In the genomic region with DNA sequence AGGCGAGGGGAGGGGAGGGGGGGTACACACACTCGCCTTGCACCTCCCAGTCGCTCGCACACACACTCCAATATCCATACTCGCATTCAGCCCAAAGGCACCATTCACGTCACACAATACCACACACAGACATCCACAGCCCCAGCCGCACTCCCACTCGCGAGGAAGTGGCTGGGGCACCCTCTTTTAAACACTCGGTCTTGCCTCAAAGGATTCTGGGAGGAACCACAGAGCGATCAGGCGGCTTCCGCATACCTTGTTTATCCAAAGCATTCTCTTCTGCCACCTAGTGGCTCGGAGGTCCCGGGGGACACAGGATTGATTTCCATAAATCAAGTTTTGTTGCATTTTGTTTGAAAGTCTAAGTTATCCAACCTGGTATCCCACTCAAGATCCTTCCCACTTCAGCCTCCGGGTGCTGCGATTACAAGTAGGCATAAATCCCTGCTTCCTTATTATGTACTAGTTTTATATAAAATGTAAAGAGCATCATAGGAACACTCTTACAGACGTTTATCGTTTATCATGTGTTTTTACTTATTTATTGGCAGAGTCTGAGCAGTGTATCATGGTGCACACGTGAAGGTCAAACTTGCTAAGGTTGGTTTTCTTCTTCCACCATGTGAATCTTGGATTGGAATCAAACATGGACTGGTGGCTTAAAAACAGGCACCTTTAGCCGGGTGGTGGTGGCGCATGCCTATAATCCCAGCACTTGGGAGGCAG, we compare ENCODE assay signal across 7 mouse cellular contexts. TPM values are rescaled to one million over a fixed set of nuclear protein-coding genes. Genes with fewer than 3 reads are reported as not detected.
DNase-seq lines count a peak whose midpoint lies in the region; ATAC-seq and TF ChIP-seq lines count a peak whose summit lies in the region.

No protein-coding gene starts in this region.

- ATAC-seq in embryonic facial prominence, embryonic 12.5 days (ENCODE audit: insufficient number of reproducible peaks, insufficient read depth, low FRiP score, low TSS enrichment): peak; percentile 89
- ATAC-seq in limb, embryonic 12.5 days (ENCODE audit: insufficient number of reproducible peaks, insufficient read depth, low FRiP score, low TSS enrichment, low read depth): peak; percentile 95
- peak; percentile 98 for ATAC-seq in midbrain, embryonic 15.5 days (replicated peaks)

- H3K4me1 ChIP-seq in embryonic facial prominence, embryonic 12.5 days: no peaks in the 10 kb centered on the region; the same call in 1 of the 2 replicates
- H3K4me1 ChIP-seq in kidney, adult 2 months (ENCODE audit: control insufficient read depth, insufficient read depth, low read length): no peaks in the 10 kb centered on the region
- H3K4me1 ChIP-seq in limb, embryonic 12.5 days (replicated peaks): peaks cover 7% of the 10 kb centered on the region
- H3K4me1 ChIP-seq in midbrain, embryonic 15.5 days: peaks cover 7% of the 10 kb centered on the region; the same call in 1 of the 2 replicates
- H3K4me1 ChIP-seq in spleen, adult 2 months (ENCODE audit: control insufficient read depth, insufficient read depth, insufficient read length): no peaks in the 10 kb centered on the region

- H3K36me3 ChIP-seq in embryonic facial prominence, embryonic 12.5 days: peaks cover 23% of the 10 kb centered on the region
- H3K36me3 ChIP-seq in kidney, adult 2 months (ENCODE audit: control insufficient read depth, insufficient read depth, low read length): no peaks in the 10 kb centered on the region; the same call in 1 of the 2 replicates
- H3K36me3 ChIP-seq in limb, embryonic 12.5 days: peaks cover 30% of the 10 kb centered on the region
- peaks cover 17% of the 10 kb centered on the region for H3K36me3 ChIP-seq in midbrain, embryonic 15.5 days (replicated peaks)
- peaks cover 14% of the 10 kb centered on the region for H3K36me3 ChIP-seq in spleen, adult 2 months (ENCODE audit: control insufficient read depth, insufficient read depth, low read length)

- H3K4me3 ChIP-seq in embryonic facial prominence, embryonic 12.5 days: peak overlapping the region; percentile 81
- peak overlapping the region; percentile 76 for H3K4me3 ChIP-seq in kidney, adult 2 months (ENCODE audit: insufficient read depth, low read depth, low read length)
- peak overlapping the region; percentile 81 for H3K4me3 ChIP-seq in limb, embryonic 12.5 days (replicated peaks)
- peak overlapping the region; percentile 64 for H3K4me3 ChIP-seq in midbrain, embryonic 15.5 days
- peak overlapping the region; percentile 61 for H3K4me3 ChIP-seq in spleen, adult 2 months (ENCODE audit: extremely low read depth, insufficient read depth, insufficient read length)

- H3K9me3 ChIP-seq in embryonic facial prominence, embryonic 12.5 days: no peaks in the 10 kb centered on the region
- H3K9me3 ChIP-seq in limb, embryonic 12.5 days: no peaks in the 10 kb centered on the region
- H3K9me3 ChIP-seq in midbrain, embryonic 15.5 days: no peaks in the 10 kb centered on the region

- peak; percentile 100 for TF ChIP-seq POLR2A in kidney, adult 2 months (IDR thresholded peaks at IDR 0.05; ENCODE audit: low read depth, low read length)
- TF ChIP-seq POLR2A in spleen, adult 2 months (IDR thresholded peaks at IDR 0.05; ENCODE audit: low read depth, low read length): peak; percentile 100

- 19% methylated on average over 19 of the region's 22 CpGs for WGBS in embryonic facial prominence, embryonic 12.5 days
- 16% methylated on average over 22 of the region's 22 CpGs for WGBS in kidney, adult 2 months
- 17% methylated on average over 22 of the region's 22 CpGs for WGBS in limb, embryonic 12.5 days
- whole genome bisulfite sequencing in midbrain, embryonic 15.5 days: 18% methylated on average over 22 of the region's 22 CpGs
- WGBS in spleen, adult 2 months: 17% methylated on average over 22 of the region's 22 CpGs

- H3K9ac ChIP-seq in embryonic facial prominence, embryonic 12.5 days: peak overlapping the region; percentile 97
- peak overlapping the region; percentile 95 for H3K9ac ChIP-seq in limb, embryonic 12.5 days (replicated peaks)
- peak overlapping the region; percentile 88 for H3K9ac ChIP-seq in midbrain, embryonic 15.5 days

- TF ChIP-seq CTCF in kidney, adult 2 months (conservative IDR thresholded peaks at IDR 0.05; ENCODE audit: insufficient read depth, insufficient read length, low read depth, low read length): peak; percentile 84
- peak; percentile 47; the same call in 1 of the 2 replicates for TF ChIP-seq CTCF in spleen, adult 2 months (IDR thresholded peaks at IDR 0.05; ENCODE audit: extremely low read depth, insufficient read depth, insufficient read length, insufficient replicate concordance)

- H3K27me3 ChIP-seq in embryonic facial prominence, embryonic 12.5 days: no peaks in the 10 kb centered on the region
- no peaks in the 10 kb centered on the region for H3K27me3 ChIP-seq in kidney, adult 2 months (replicated peaks; ENCODE audit: control insufficient read depth, insufficient read depth, low read length)
- H3K27me3 ChIP-seq in limb, embryonic 12.5 days: no peaks in the 10 kb centered on the region
- no peaks in the 10 kb centered on the region for H3K27me3 ChIP-seq in midbrain, embryonic 15.5 days (replicated peaks)
- H3K27me3 ChIP-seq in spleen, adult 2 months (ENCODE audit: control insufficient read depth, insufficient read depth, low read length): no peaks in the 10 kb centered on the region

- peak overlapping the region; percentile 69 for H3K4me2 ChIP-seq in embryonic facial prominence, embryonic 12.5 days (replicated peaks)
- H3K4me2 ChIP-seq in limb, embryonic 12.5 days: peak overlapping the region; percentile 73
- H3K4me2 ChIP-seq in midbrain, embryonic 15.5 days: peak overlapping the region; percentile 75

- peak overlapping the region; percentile 89 for H3K27ac ChIP-seq in embryonic facial prominence, embryonic 12.5 days
- H3K27ac ChIP-seq in kidney, adult 2 months (ENCODE audit: insufficient read depth, low read depth, low read length): peak overlapping the region; percentile 27; the same call in 1 of the 2 replicates
- peak overlapping the region; percentile 89 for H3K27ac ChIP-seq in limb, embryonic 12.5 days
- peak overlapping the region; percentile 92 for H3K27ac ChIP-seq in midbrain, embryonic 15.5 days
- H3K27ac ChIP-seq in spleen, adult 2 months (ENCODE audit: insufficient read depth, low read length): peak overlapping the region; percentile 54

- DNase-seq in adrenal gland, postnatal 25 days: peak; percentile 89
- peak; percentile 95 to 97 for DNase-seq in heart, adult 18-20 months
- DNase-seq in kidney, adult 2 months: peak; percentile 96
- DNase-seq in spleen, adult 2 months (ENCODE audit: low read depth in 1 of 2, low spot score in 2 of 2): peak; percentile 92 to 93

RNA-seq across cellular contexts. Expression of gene Tmem167b, which starts 7.5 kb away (rescaled TPM):
- total RNA-seq in adrenal gland, postnatal 25 days (2021): 48.8 and 56.2 TPM in 2 replicates
- polyA plus RNA-seq in embryonic facial prominence, embryonic 12.5 days (2016; fragmentation: Nextera tagmentation; extraction: Ambion mirVana): 44.0 and 45.1 TPM in 2 replicates
- 10 to 100 TPM; 30.4 to 30.6 TPM for total RNA-seq in heart, adult 18-20 months (2021)
- 6.4 and 7.5 TPM in 2 replicates for polyA plus RNA-seq in kidney, adult 2 months (2012; rRNA removed)
- polyA plus RNA-seq in limb, embryonic 12.5 days (2016; fragmentation: Nextera tagmentation; extraction: Ambion mirVana): 37.4 and 39.2 TPM in 2 replicates
- polyA plus RNA-seq in midbrain, embryonic 15.5 days (2015; fragmentation: Nextera tagmentation; extraction: Ambion mirVana): 56.1 TPM in 2 replicates
- 2.4 and 2.6 TPM in 2 replicates for polyA plus RNA-seq in spleen, adult 2 months (2012; rRNA removed)

RNA-seq across cellular contexts. Expression of gene Taf13, which starts 16.7 kb away (rescaled TPM):
- 25.0 and 27.6 TPM in 2 replicates for total RNA-seq in adrenal gland, postnatal 25 days (2021)
- polyA plus RNA-seq in embryonic facial prominence, embryonic 12.5 days (2016; fragmentation: Nextera tagmentation; extraction: Ambion mirVana): 51.7 and 52.3 TPM in 2 replicates
- total RNA-seq in heart, adult 18-20 months (2021): 10 to 100 TPM; 14.9 to 15.5 TPM
- polyA plus RNA-seq in kidney, adult 2 months (2012; rRNA removed): 3.7 and 5.3 TPM in 2 replicates
- 44.3 and 49.9 TPM in 2 replicates for polyA plus RNA-seq in limb, embryonic 12.5 days (2016; fragmentation: Nextera tagmentation; extraction: Ambion mirVana)
- 53.8 and 54.6 TPM in 2 replicates for polyA plus RNA-seq in midbrain, embryonic 15.5 days (2015; fragmentation: Nextera tagmentation; extraction: Ambion mirVana)
- polyA plus RNA-seq in spleen, adult 2 months (2012; rRNA removed): 1.2 and 1.3 TPM in 2 replicates

RNA-seq across cellular contexts. Expression of gene 5330417C22Rik, which starts 18.4 kb away (rescaled TPM):
- total RNA-seq in adrenal gland, postnatal 25 days (2021): 7.5 and 9.4 TPM in 2 replicates
- polyA plus RNA-seq in embryonic facial prominence, embryonic 12.5 days (2016; fragmentation: Nextera tagmentation; extraction: Ambion mirVana): 0.67 and 1.3 TPM in 2 replicates
- total RNA-seq in heart, adult 18-20 months (2021): 1 to 10 TPM in 1 of 2 experiments, under 1 TPM in 1; 0.30 to 1.6 TPM
- 0.25 and 0.37 TPM in 2 replicates for polyA plus RNA-seq in kidney, adult 2 months (2012; rRNA removed)
- 0.21 and 0.29 TPM in 2 replicates for polyA plus RNA-seq in limb, embryonic 12.5 days (2016; fragmentation: Nextera tagmentation; extraction: Ambion mirVana)
- 18.9 and 19.4 TPM in 2 replicates for polyA plus RNA-seq in midbrain, embryonic 15.5 days (2015; fragmentation: Nextera tagmentation; extraction: Ambion mirVana)
- polyA plus RNA-seq in spleen, adult 2 months (2012; rRNA removed): 2.2 and 2.5 TPM in 2 replicates

RNA-seq across cellular contexts. Expression of gene 1700013F07Rik, which starts 20.8 kb away (rescaled TPM):
- total RNA-seq in adrenal gland, postnatal 25 days (2021): not detected in 2 replicates
- 0.26 and 0.37 TPM in 2 replicates for polyA plus RNA-seq in embryonic facial prominence, embryonic 12.5 days (2016; fragmentation: Nextera tagmentation; extraction: Ambion mirVana)
- not detected for total RNA-seq in heart, adult 18-20 months (2021)
- polyA plus RNA-seq in kidney, adult 2 months (2012; rRNA removed): 0.17 and 0.24 TPM in 2 replicates
- polyA plus RNA-seq in limb, embryonic 12.5 days (2016; fragmentation: Nextera tagmentation; extraction: Ambion mirVana): not detected in 2 replicates
- polyA plus RNA-seq in midbrain, embryonic 15.5 days (2015; fragmentation: Nextera tagmentation; extraction: Ambion mirVana): 2.8 and 3.5 TPM in 2 replicates
- polyA plus RNA-seq in spleen, adult 2 months (2012; rRNA removed): not detected in 2 replicates

RNA-seq across cellular contexts. Expression of gene Wdr47, which starts 36.3 kb away (rescaled TPM):
- 12.5 and 13.0 TPM in 2 replicates for total RNA-seq in adrenal gland, postnatal 25 days (2021)
- polyA plus RNA-seq in embryonic facial prominence, embryonic 12.5 days (2016; fragmentation: Nextera tagmentation; extraction: Ambion mirVana): 17.5 and 17.6 TPM in 2 replicates
- total RNA-seq in heart, adult 18-20 months (2021): 10 to 100 TPM in 1 of 2 experiments, 1 to 10 TPM in 1; 9.5 to 10.6 TPM
- 5.6 TPM in 2 replicates for polyA plus RNA-seq in kidney, adult 2 months (2012; rRNA removed)
- 10.9 TPM in 2 replicates for polyA plus RNA-seq in limb, embryonic 12.5 days (2016; fragmentation: Nextera tagmentation; extraction: Ambion mirVana)
- polyA plus RNA-seq in midbrain, embryonic 15.5 days (2015; fragmentation: Nextera tagmentation; extraction: Ambion mirVana): 110 and 114 TPM in 2 replicates
- 2.6 and 2.9 TPM in 2 replicates for polyA plus RNA-seq in spleen, adult 2 months (2012; rRNA removed)

Comparison
In these comparisons a context has a peak if more than half of its experiments do, and no peak if none do; other contexts are left out.
1. Peak in every context shown above with its lines: DNase-seq, ATAC-seq, H3K4me3 ChIP-seq and H3K27ac ChIP-seq.
2. H3K27ac ChIP-seq: peak in every context shown above with its lines; median percentile 92 in midbrain, embryonic 15.5 days; 89 in embryonic facial prominence, embryonic 12.5 days; 89 in limb, embryonic 12.5 days; 54 in spleen, adult 2 months; 27 in kidney, adult 2 months.